ENCODE assay signal across 34 mouse cellular contexts in genomic region chr5:96511005-96511404, GRCm38 (mm10).
"Had no signal": no experiment of that assay in that cellular context is flagged by ENCODE, and none has a peak within 500 bp of the region (broad histone marks: within the 10 kb centered on the region; RNA-seq: fewer than 3 reads in every experiment).

No protein-coding gene starts in this region.

- H3K27ac ChIP-seq: heart, embryonic 13.5 days; heart, embryonic 15.5 days; hindbrain, embryonic 10.5 days; hindbrain, embryonic 12.5 days; hindbrain, embryonic 13.5 days; hindbrain, embryonic 14.5 days; hindbrain, embryonic 15.5 days; hindbrain, postnatal 0 days; intestine, embryonic 15.5 days; kidney, embryonic 15.5 days; kidney, postnatal 0 days; layer of hippocampus, adult 2 months; left cerebral cortex, adult 2 months had no signal

- ATAC-seq: hindbrain, embryonic 16.5 days; hindbrain, postnatal 0 days; inflammation-experienced regulatory T-cells, adult 6 months; intestine, embryonic 15.5 days; intestine, embryonic 16.5 days; intestine, postnatal 0 days had no signal

- DNase-seq: heart, postnatal 10 days; heart, postnatal 14 days; heart, postnatal 36 days; heart, postnatal 4 days; kidney, adult 11 months; kidney, adult 18-20 months; kidney, adult 2 months; kidney, adult 8-10 months; kidney, adult 9 months; kidney, postnatal 10 days; kidney, postnatal 14 days; kidney, postnatal 25 days; kidney, postnatal 36 days; kidney, postnatal 4 days; layer of hippocampus, adult 9-11 months; layer of hippocampus, postnatal 36 days had no signal

- H3K9me3 ChIP-seq: heart, embryonic 12.5 days; heart, embryonic 13.5 days; heart, embryonic 15.5 days; hindbrain, embryonic 10.5 days; hindbrain, embryonic 12.5 days; hindbrain, embryonic 13.5 days; hindbrain, embryonic 15.5 days; intestine, embryonic 15.5 days; kidney, embryonic 15.5 days had no signal

- H3K4me1 ChIP-seq: hindbrain, embryonic 12.5 days; intestine, embryonic 15.5 days had no signal

- H3K27me3 ChIP-seq: heart, embryonic 12.5 days; heart, embryonic 13.5 days; heart, embryonic 15.5 days; hindbrain, embryonic 12.5 days; hindbrain, embryonic 13.5 days; hindbrain, embryonic 15.5 days; intestine, embryonic 15.5 days; kidney, embryonic 15.5 days had no signal

- H3K36me3 ChIP-seq: heart, embryonic 12.5 days; heart, embryonic 13.5 days; heart, embryonic 15.5 days; hindbrain, embryonic 10.5 days; hindbrain, embryonic 12.5 days; hindbrain, embryonic 13.5 days; hindbrain, embryonic 15.5 days; intestine, embryonic 15.5 days; kidney, embryonic 15.5 days had no signal

- H3K9ac ChIP-seq: heart, embryonic 12.5 days; heart, embryonic 13.5 days; heart, embryonic 15.5 days; hindbrain, embryonic 12.5 days; hindbrain, embryonic 13.5 days; hindbrain, embryonic 14.5 days; hindbrain, embryonic 15.5 days; intestine, embryonic 15.5 days; kidney, embryonic 15.5 days had no signal

- H3K4me3 ChIP-seq: heart, embryonic 12.5 days; heart, embryonic 13.5 days; heart, embryonic 15.5 days; hindbrain, embryonic 10.5 days; hindbrain, embryonic 12.5 days; hindbrain, embryonic 13.5 days; hindbrain, embryonic 15.5 days; intestine, embryonic 15.5 days; kidney, embryonic 15.5 days; layer of hippocampus, adult 2 months; left cerebral cortex, adult 2 months had no signal

- H3K4me2 ChIP-seq: heart, embryonic 12.5 days; heart, embryonic 13.5 days; heart, embryonic 15.5 days; hindbrain, embryonic 12.5 days; hindbrain, embryonic 13.5 days; hindbrain, embryonic 14.5 days; hindbrain, embryonic 15.5 days; intestine, embryonic 15.5 days; kidney, embryonic 15.5 days had no signal
